29 mouse cellular contexts compared by ENCODE assay signal in genomic region chr9:41114367-41114766, GRCm38 (mm10).
"Had no signal": no experiment of that assay in that cellular context is flagged by ENCODE, and none has a peak within 500 bp of the region (broad histone marks: within the 10 kb centered on the region; RNA-seq: fewer than 3 reads in every experiment).

No protein-coding gene starts in this region.

- H3K4me2 ChIP-seq: limb, embryonic 12.5 days; limb, embryonic 13.5 days; limb, embryonic 15.5 days; liver, embryonic 11.5 days; liver, embryonic 12.5 days; liver, embryonic 13.5 days; liver, embryonic 15.5 days; lung, embryonic 14.5 days; lung, embryonic 15.5 days; midbrain, embryonic 11.5 days; midbrain, embryonic 12.5 days; midbrain, embryonic 13.5 days; midbrain, embryonic 15.5 days had no signal

- H3K36me3 ChIP-seq: limb, embryonic 10.5 days; limb, embryonic 12.5 days; limb, embryonic 13.5 days; limb, embryonic 15.5 days; liver, embryonic 12.5 days; liver, embryonic 13.5 days; liver, embryonic 15.5 days; lung, embryonic 15.5 days; midbrain, embryonic 10.5 days; midbrain, embryonic 12.5 days; midbrain, embryonic 13.5 days; midbrain, embryonic 15.5 days had no signal

- H3K4me3 ChIP-seq: limb, embryonic 10.5 days; limb, embryonic 12.5 days; limb, embryonic 13.5 days; limb, embryonic 15.5 days; liver, embryonic 12.5 days; liver, embryonic 13.5 days; liver, embryonic 15.5 days; lung, embryonic 15.5 days; midbrain, embryonic 10.5 days; midbrain, embryonic 12.5 days; midbrain, embryonic 13.5 days; midbrain, embryonic 15.5 days; myocyte had no signal

- DNase-seq: left cerebral cortex, postnatal 4 days; liver; liver, embryonic 13.5 days; liver, postnatal 0 days; lung, adult 18-20 months; lung, adult 2 months; lung, embryonic 14.5 days; lung, postnatal 10 days; lung, postnatal 14 days; lung, postnatal 36 days; lung, postnatal 4 days; midbrain, embryonic 14.5 days had no signal

- H3K9ac ChIP-seq: limb, embryonic 12.5 days; limb, embryonic 13.5 days; limb, embryonic 15.5 days; liver, embryonic 12.5 days; liver, embryonic 13.5 days; liver, embryonic 14.5 days; liver, embryonic 15.5 days; liver, postnatal 0 days; lung, embryonic 14.5 days; lung, embryonic 15.5 days; midbrain, embryonic 12.5 days; midbrain, embryonic 13.5 days; midbrain, embryonic 15.5 days had no signal

- H3K27me3 ChIP-seq: limb, embryonic 12.5 days; limb, embryonic 13.5 days; liver, embryonic 12.5 days; liver, embryonic 13.5 days; liver, embryonic 15.5 days; lung, embryonic 15.5 days; megakaryocyte, embryonic 14.5 days; midbrain, embryonic 12.5 days; midbrain, embryonic 13.5 days; midbrain, embryonic 15.5 days had no signal

- H3K4me1 ChIP-seq: limb, embryonic 10.5 days; midbrain, embryonic 12.5 days; midbrain, embryonic 15.5 days had no signal

- H3K27ac ChIP-seq: limb, embryonic 10.5 days; limb, embryonic 12.5 days; limb, embryonic 13.5 days; limb, embryonic 15.5 days; liver, embryonic 12.5 days; liver, embryonic 13.5 days; liver, embryonic 14.5 days; liver, embryonic 15.5 days; lung, embryonic 15.5 days; macrophage; midbrain, embryonic 10.5 days; midbrain, embryonic 12.5 days; midbrain, embryonic 13.5 days; midbrain, embryonic 15.5 days had no signal

- H3K9me3 ChIP-seq: limb, embryonic 10.5 days; limb, embryonic 12.5 days; limb, embryonic 13.5 days; limb, embryonic 15.5 days; liver, embryonic 12.5 days; liver, embryonic 13.5 days; liver, embryonic 15.5 days; lung, embryonic 15.5 days; megakaryocyte, embryonic 14.5 days; midbrain, embryonic 10.5 days; midbrain, embryonic 12.5 days; midbrain, embryonic 13.5 days; midbrain, embryonic 15.5 days had no signal
